Mouse (Mus musculus) urinary bladder, adult 2 months (tissue): Measurements from ENCODE around the gene Fosl1. TPM values are rescaled to one million over a fixed set of nuclear protein-coding genes. Genes with fewer than 3 reads are reported as not detected.

Experiments
- polyA plus RNA-seq: library from polyadenylated mRNA; depleted of rRNA; stranded (reverse); fragments of >200 nt; gene quantifications from 2 replicates; pipeline ENCODE4 v1.2.3, GENCODE M21; 2012; rRNA removed

The Fosl1 gene
- polyA plus RNA-seq, 1 experiment = not detected

Other genes with a start within 250 kb of the Fosl1 start
- 16.3 and 22.6 TPM in 2 replicates for gene Pacs1, start 174.4 kb upstream of the Fosl1 start, polyA plus RNA-seq
- gene Sf3b2, start 152.1 kb upstream of the Fosl1 start, polyA plus RNA-seq = 97.3 and 108 TPM in 2 replicates
- gene Gal3st3, start 149.2 kb upstream of the Fosl1 start, polyA plus RNA-seq = 0.03 and 0.04 TPM in 2 replicates
- gene Catsper1, start 111.8 kb upstream of the Fosl1 start, polyA plus RNA-seq = not detected in 2 replicates
- gene Cst6, start 98.0 kb upstream of the Fosl1 start, polyA plus RNA-seq = 3.6 and 4.4 TPM in 2 replicates
- gene Eif1ad, start 80.8 kb upstream of the Fosl1 start, polyA plus RNA-seq = 24.4 and 26.8 TPM in 2 replicates
- gene Banf1, start 80.4 kb upstream of the Fosl1 start, polyA plus RNA-seq = 125 and 147 TPM in 2 replicates
- 36.7 and 51.4 TPM in 2 replicates for gene Sart1, start 58.8 kb upstream of the Fosl1 start, polyA plus RNA-seq
- gene Tsga10ip, start 45.0 kb upstream of the Fosl1 start, polyA plus RNA-seq = not detected in 2 replicates
- 228 and 236 TPM in 2 replicates for gene Drap1, start 22.6 kb upstream of the Fosl1 start, polyA plus RNA-seq
- gene AI837181, start 22.4 kb upstream of the Fosl1 start, polyA plus RNA-seq = 65.3 and 68.9 TPM in 2 replicates
- 11.3 and 15.1 TPM in 2 replicates for gene Ccdc85b, start 10.3 kb downstream of the Fosl1 start, polyA plus RNA-seq
- 95.7 and 122 TPM in 2 replicates for gene Fibp, start 13.1 kb downstream of the Fosl1 start, polyA plus RNA-seq
- gene Ctsw, start 21.0 kb downstream of the Fosl1 start, polyA plus RNA-seq = 2.6 and 4.0 TPM in 2 replicates
- 77.3 and 86.8 TPM in 2 replicates for gene Efemp2, start 26.4 kb downstream of the Fosl1 start, polyA plus RNA-seq
- 23.3 and 32.8 TPM in 2 replicates for gene Mus81, start 40.9 kb downstream of the Fosl1 start, polyA plus RNA-seq
- 669 and 714 TPM in 2 replicates for gene Cfl1, start 42.9 kb downstream of the Fosl1 start, polyA plus RNA-seq
- gene 1700020D05Rik, start 56.2 kb downstream of the Fosl1 start, polyA plus RNA-seq = 1.5 and 2.2 TPM in 2 replicates
- 33.0 and 37.7 TPM in 2 replicates for gene Snx32, start 63.0 kb downstream of the Fosl1 start, polyA plus RNA-seq
- gene Ovol1, start 113.1 kb downstream of the Fosl1 start, polyA plus RNA-seq = 4.7 and 5.1 TPM in 2 replicates
- 4.8 and 7.1 TPM in 2 replicates for gene Ap5b1, start 120.5 kb downstream of the Fosl1 start, polyA plus RNA-seq
- gene Rnaseh2c, start 154.3 kb downstream of the Fosl1 start, polyA plus RNA-seq = 38.2 and 41.2 TPM in 2 replicates
- 60.1 and 67.7 TPM in 2 replicates for gene Kat5, start 162.7 kb downstream of the Fosl1 start, polyA plus RNA-seq
- gene Rela, start 189.9 kb downstream of the Fosl1 start, polyA plus RNA-seq = 58.3 and 64.0 TPM in 2 replicates
- 17.3 and 19.6 TPM in 2 replicates for gene Sipa1, start 216.2 kb downstream of the Fosl1 start, polyA plus RNA-seq
- 19.9 and 22.0 TPM in 2 replicates for gene Map3k11, start 241.2 kb downstream of the Fosl1 start, polyA plus RNA-seq
- gene Pcnx3, start 241.4 kb downstream of the Fosl1 start, polyA plus RNA-seq = 40.5 and 53.5 TPM in 2 replicates